Mouse (Mus musculus) kidney, adult 2 months (tissue): ENCODE measurements at regions not wholly inside any gene's neighbourhood (a gene's known extent, or its start where the extent isn't known, plus 50 kb on each side); places are given as distances from the start of the nearest gene placed in this dataset.

ENCODE experiments used
- DNase-seq: peaks from one replicate; pipeline ENCODE4 v3.0.0; 2021
- H3K27ac ChIP-seq: fragments of 200-500 bp; 2 replicates; pipeline ENCODE4 v1.5.1; 2012; ENCODE audit warnings: low read depth, low read length, control low read depth, inconsistent platforms; ENCODE audit not compliant: insufficient read depth
- H3K27me3 ChIP-seq: fragments of 200-500 bp; replicated peaks from 2 replicates; pipeline ENCODE4 v1.6.1; 2012; ENCODE audit warnings: mild to moderate bottlenecking, moderate library complexity, low read length, inconsistent platforms; ENCODE audit not compliant: control insufficient read depth, insufficient read depth
- H3K36me3 ChIP-seq: fragments of 200-500 bp; 2 replicates; pipeline ENCODE4 v1.6.1; 2012; ENCODE audit warnings: mild to moderate bottlenecking, moderate library complexity, low read length, inconsistent platforms; ENCODE audit not compliant: control insufficient read depth, insufficient read depth
- H3K4me1 ChIP-seq: fragments of 200-500 bp; 2 replicates; pipeline ENCODE4 v1.6.1; 2011; ENCODE audit warnings: low read length; ENCODE audit not compliant: control insufficient read depth, insufficient read depth
- H3K4me3 ChIP-seq: fragments of 200-500 bp; 2 replicates; pipeline ENCODE4 v1.5.1; 2011; ENCODE audit warnings: mild to moderate bottlenecking, low read depth, low read length, control low read depth; ENCODE audit not compliant: insufficient read depth
- CTCF ChIP-seq: fragments of 200-500 bp; conservative IDR thresholded peaks from 2 replicates; pipeline ENCODE4 v1.5.1; 2011; ENCODE audit warnings: low read depth, mild to moderate bottlenecking, control low read depth, low read length, moderate library complexity, mixed read lengths; ENCODE audit not compliant: insufficient read depth, insufficient read length
- POLR2A ChIP-seq: fragments of 200-500 bp; IDR thresholded peaks from one replicate; pipeline ENCODE4 v1.6.1; 2011; ENCODE audit warnings: low read depth, low read length, control low read depth
- WGBS: fragments of 180-500 bp; shearing (Covaris S2); methylation state at CpG from one replicate; pipeline ENCODE4 v1.1.7; 2018; 5-methylcytosine and 5-hydroxymethylcytosine counted together

GRCm38 (mm10) chr10:8059769-8060168 is 103.7 kb upstream of the Tab2 start:
- Histone ChIP-seq H3K36me3 (no peaks in the 10 kb centered on the region), H3K4me1 (no peaks in the 10 kb centered on the region), H3K4me3 (no peak overlapping the region), H3K27ac (no peak overlapping the region), H3K27me3 (no peaks in the 10 kb centered on the region)
- 76% methylated on average over 1 of the region's 1 CpGs for WGBS
- DNase-seq, result no peak
- TF ChIP-seq CTCF, result no peak
- TF ChIP-seq POLR2A, result no peak

- H3K36me3 ChIP-seq, result no peaks in the 10 kb centered on the region
- no peak for TF ChIP-seq CTCF
- no peak for TF ChIP-seq POLR2A
- WGBS, result 84% methylated on average over 5 of the region's 5 CpGs
- no peak for DNase-seq
- H3K27me3 ChIP-seq, result no peaks in the 10 kb centered on the region
- no peaks in the 10 kb centered on the region for H3K4me1 ChIP-seq
- no peak overlapping the region for H3K27ac ChIP-seq
- H3K4me3 ChIP-seq, result no peak overlapping the region
These were observed 101.8 kb upstream of the Tab2 start for GRCm38 (mm10) chr10:8057855-8058254.

GRCm38 (mm10) chr10:8055293-8055692 is 99.3 kb upstream of the Tab2 start:
- no peaks in the 10 kb centered on the region for H3K4me1 ChIP-seq
- H3K4me3 ChIP-seq, result no peak overlapping the region
- no peak for DNase-seq
- no peak overlapping the region for H3K27ac ChIP-seq
- 77% methylated on average over 6 of the region's 6 CpGs for WGBS
- H3K36me3 ChIP-seq, result no peaks in the 10 kb centered on the region
- no peaks in the 10 kb centered on the region for H3K27me3 ChIP-seq
- TF ChIP-seq POLR2A (no peak), CTCF (no peak)

- Histone ChIP-seq H3K4me3 (no peak overlapping the region), H3K4me1 (no peaks in the 10 kb centered on the region; the same call in 1 of the 2 replicates), H3K27me3 (no peaks in the 10 kb centered on the region), H3K36me3 (no peaks in the 10 kb centered on the region), H3K27ac (no peak overlapping the region)
- peak; percentile 82 for DNase-seq
- TF ChIP-seq CTCF (no peak), POLR2A (no peak)
- WGBS, result 89% methylated on average over 3 of the region's 3 CpGs
These were observed 87.6 kb upstream of the Tab2 start for GRCm38 (mm10) chr10:8043416-8044163.

- WGBS, result 87% methylated on average over 6 of the region's 6 CpGs
- no peak overlapping the region for H3K4me3 ChIP-seq
- no peaks in the 10 kb centered on the region; the same call in 1 of the 2 replicates for H3K4me1 ChIP-seq
- no peak for TF ChIP-seq POLR2A
- no peak for TF ChIP-seq CTCF
- H3K36me3 ChIP-seq, result no peaks in the 10 kb centered on the region
- H3K27ac ChIP-seq, result no peak overlapping the region
- H3K27me3 ChIP-seq, result no peaks in the 10 kb centered on the region
- DNase-seq, result no peak
These were observed 86.3 kb upstream of the Tab2 start for GRCm38 (mm10) chr10:8042306-8042705.

GRCm38 (mm10) chr10:8041790-8042189 is 85.8 kb upstream of the Tab2 start:
- no peak overlapping the region for H3K27ac ChIP-seq
- H3K4me3 ChIP-seq, result no peak overlapping the region
- DNase-seq, result no peak
- 71% methylated on average over 8 of the region's 8 CpGs for WGBS
- TF ChIP-seq CTCF (no peak), POLR2A (no peak)
- no peaks in the 10 kb centered on the region for H3K27me3 ChIP-seq
- no peaks in the 10 kb centered on the region; the same call in 1 of the 2 replicates for H3K4me1 ChIP-seq
- H3K36me3 ChIP-seq, result no peaks in the 10 kb centered on the region

- no peak for TF ChIP-seq CTCF
- TF ChIP-seq POLR2A, result no peak
- WGBS, result 57% methylated on average over 5 of the region's 5 CpGs
These were observed 82.1 kb upstream of the Tab2 start for GRCm38 (mm10) chr10:8037986-8038631.

More at GRCm38 (mm10) chr10:8037986-8038631, 82.1 kb upstream of the Tab2 start:
- Histone ChIP-seq H3K36me3 (no peaks in the 10 kb centered on the region), H3K4me1 (no peaks in the 10 kb centered on the region), H3K27me3 (no peaks in the 10 kb centered on the region), H3K27ac (no peak overlapping the region), H3K4me3 (no peak overlapping the region)
- DNase-seq, result no peak
